Comparison of ENCODE assay signal across 14 mouse cellular contexts in the genomic region with DNA sequence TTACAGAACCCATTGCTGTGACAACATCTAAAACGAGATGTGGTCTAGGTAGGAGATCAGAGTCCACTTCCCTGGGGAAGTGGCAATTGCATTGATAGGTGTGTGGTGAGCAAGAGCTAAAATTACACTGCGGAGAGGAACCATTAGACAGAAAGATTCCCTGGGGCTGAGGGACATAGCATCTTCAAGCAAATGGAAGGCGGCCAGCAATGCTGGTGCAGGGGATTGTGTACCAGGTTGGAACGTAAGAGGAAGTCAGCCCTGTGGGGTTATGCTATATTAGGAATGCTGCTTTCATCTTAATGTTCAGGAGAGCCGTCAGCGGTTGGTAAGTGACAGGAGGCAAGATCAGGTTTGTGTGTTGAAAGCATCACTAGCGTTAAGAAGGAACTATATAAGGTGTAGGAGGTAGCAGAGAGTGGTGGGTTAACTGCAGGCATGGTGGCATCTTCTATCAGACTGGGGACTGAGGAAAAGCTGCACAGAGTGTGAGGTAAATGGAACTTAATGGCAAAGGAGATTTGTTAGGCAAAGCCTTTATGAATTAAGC. TPM values are rescaled to one million over a fixed set of nuclear protein-coding genes. Genes with fewer than 3 reads are reported as not detected.
DNase-seq lines count a peak whose midpoint lies in the region; ATAC-seq and TF ChIP-seq lines count a peak whose summit lies in the region.
"Had no signal": no experiment of that assay in that cellular context is flagged by ENCODE, and none has a peak within 500 bp of the region (broad histone marks: within the 10 kb centered on the region; RNA-seq: fewer than 3 reads in every experiment).

No protein-coding gene starts in this region.

- intact Hi-C loops in heart, postnatal 14 days (cut with DNase I), result no loop called here

- no peak for TF ChIP-seq POLR2A in bone marrow, adult 2 months (IDR thresholded peaks at IDR 0.05; ENCODE audit: borderline replicate concordance, control insufficient read depth, low read depth, low read length)

- ATAC-seq in midbrain, embryonic 13.5 days, result no peak
- peak; percentile 17 for ATAC-seq in megakaryocyte progenitor cell, adult 5-6 weeks (replicated peaks; ENCODE audit: poor library complexity)
- ATAC-seq in frontal cortex, adult (ENCODE audit: low TSS enrichment), result no peak
- ATAC-seq: activated CD4-positive, CD25-positive, alpha-beta regulatory T cell, adult 4 months had no signal

- WGBS in midbrain, embryonic 13.5 days, result 71% methylated on average over 7 of the region's 7 CpGs
- WGBS in midbrain, embryonic 10.5 days, result 86% methylated on average over 7 of the region's 7 CpGs
- 10% methylated on average over 7 of the region's 7 CpGs for WGBS in bone marrow, adult 2 months

- H3K4me1 ChIP-seq in midbrain, embryonic 13.5 days (replicated peaks), result peaks cover 34% of the 10 kb centered on the region
- H3K4me1 ChIP-seq in midbrain, embryonic 10.5 days, result peaks cover 23% of the 10 kb centered on the region
- peaks cover 2% of the 10 kb centered on the region; the same call in 1 of the 2 replicates for H3K4me1 ChIP-seq in bone marrow, adult 2 months (ENCODE audit: control insufficient read depth, insufficient read depth, low read length)
- H3K4me1 ChIP-seq: lung, embryonic 15.5 days had no signal

- no peak overlapping the region for H3K9ac ChIP-seq in midbrain, embryonic 13.5 days (replicated peaks)
- H3K9ac ChIP-seq: lung, embryonic 15.5 days had no signal

- H3K27ac ChIP-seq in midbrain, embryonic 13.5 days, result 0 out of 2 replicates have a peak overlapping the region, but pooled peaks have one; percentile 7
- H3K27ac ChIP-seq in midbrain, embryonic 10.5 days (replicated peaks), result no peak overlapping the region
- peak overlapping the region; percentile 33; the same call in 1 of the 2 replicates for H3K27ac ChIP-seq in bone marrow, adult 2 months (ENCODE audit: control insufficient read depth, insufficient read depth, low read depth, low read length, poor library complexity)
- H3K27ac ChIP-seq: lung, embryonic 15.5 days had no signal

- TF ChIP-seq CTCF in bone marrow, adult 2 months (IDR thresholded peaks at IDR 0.05; ENCODE audit: control insufficient read depth, insufficient read depth, low read length), result no peak

- H3K4me3 ChIP-seq in midbrain, embryonic 13.5 days (replicated peaks), result no peak overlapping the region
- H3K4me3 ChIP-seq in midbrain, embryonic 10.5 days, result no peak overlapping the region
- H3K4me3 ChIP-seq in bone marrow, adult 2 months (replicated peaks; ENCODE audit: control insufficient read depth, low read depth, low read length), result no peak overlapping the region
- H3K4me3 ChIP-seq: erythroblast, embryonic 14.5 days; lung, embryonic 15.5 days had no signal

- no peaks in the 10 kb centered on the region for H3K27me3 ChIP-seq in midbrain, embryonic 13.5 days
- no peaks in the 10 kb centered on the region for H3K27me3 ChIP-seq in midbrain, embryonic 10.5 days (ENCODE audit: low read depth, poor library complexity, severe bottlenecking)
- H3K27me3 ChIP-seq: lung, embryonic 15.5 days had no signal

- no peak overlapping the region for H3K4me2 ChIP-seq in midbrain, embryonic 13.5 days (replicated peaks)
- H3K4me2 ChIP-seq: lung, embryonic 15.5 days had no signal

- H3K9me3 ChIP-seq in midbrain, embryonic 13.5 days, result no peaks in the 10 kb centered on the region
- H3K9me3 ChIP-seq in midbrain, embryonic 10.5 days (replicated peaks), result no peaks in the 10 kb centered on the region
- H3K9me3 ChIP-seq: lung, embryonic 15.5 days had no signal

- peaks cover 19% of the 10 kb centered on the region for H3K36me3 ChIP-seq in midbrain, embryonic 13.5 days
- peaks cover 23% of the 10 kb centered on the region for H3K36me3 ChIP-seq in midbrain, embryonic 10.5 days

- peak; percentile 86 for DNase-seq in heart, adult 11 months
- DNase-seq in heart, postnatal 14 days, result no peak
- DNase-seq in midbrain, embryonic 10.5 days (ENCODE audit: low spot score), result no peak
- DNase-seq: gastrocnemius, postnatal 36 days; kidney, adult 18-20 months; kidney, postnatal 4 days; liver had no signal

RNA-seq across cellular contexts. Expression of a gene that starts 4.5 kb away (rescaled TPM):
- total RNA-seq in heart, postnatal 14 days (2021), result 10 to 100 TPM; 57.4 to 59.9 TPM
- polyA plus RNA-seq in midbrain, embryonic 13.5 days (2015; fragmentation: Nextera tagmentation; extraction: Ambion mirVana), result 170 and 177 TPM in 2 replicates
- polyA plus RNA-seq in midbrain, embryonic 10.5 days (2016; fragmentation: Nextera tagmentation; extraction: Ambion mirVana), result 48.0 and 54.3 TPM in 2 replicates
- 16.3 and 44.7 TPM in 2 replicates for polyA plus RNA-seq in bone marrow, adult 2 months (2011; ENCODE audit: insufficient read depth, insufficient read length, low replicate concordance, missing spikeins)
- 137 and 196 TPM in 2 replicates for total RNA-seq in megakaryocyte progenitor cell, adult 5-6 weeks (2015)
- 73.7 and 95.2 TPM in 2 replicates for total RNA-seq in megakaryocyte progenitor cell, adult 5-6 weeks (2017)
